Mouse (Mus musculus): ENCODE results near the gene Paox. TPM values are rescaled to one million over a fixed set of nuclear protein-coding genes. Genes with fewer than 3 reads are reported as not detected.

Gene Paox
- polyA plus RNA-seq, 1 experiment = 8.7 TPM

DNA sequence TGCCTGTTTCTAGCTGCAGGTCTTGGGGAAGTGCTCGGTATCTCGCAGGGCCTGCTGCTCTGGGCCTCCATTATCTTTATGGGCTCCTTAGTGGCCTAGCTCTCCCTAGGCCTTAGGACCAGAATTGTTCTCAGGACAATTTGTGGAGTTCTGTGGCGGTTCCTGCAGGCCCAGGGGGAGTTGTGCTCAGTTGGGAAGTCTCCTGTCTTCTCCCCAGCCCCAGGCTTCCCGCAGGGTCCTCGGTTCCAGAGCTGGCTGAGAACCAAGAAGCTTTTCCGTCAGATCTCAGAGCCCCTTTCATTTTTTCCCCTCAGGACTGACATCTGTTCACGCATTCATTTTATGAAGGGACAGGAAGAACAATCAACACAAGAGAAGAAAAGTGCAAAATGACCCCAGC, 49.1 kb downstream of the Paox start, which contains the start of gene Olfr522:
Gene Olfr522 (minus strand): TSS at position 101 of the 400 bp plus-strand sequence.
- Histone ChIP-seq H3K36me3 (ENCODE audit: control insufficient read depth, insufficient read depth, low read length) (no peaks in the 10 kb centered on the region), H3K27me3 (ENCODE audit: control insufficient read depth, insufficient read depth, low read length) (no peaks in the 10 kb centered on the region), H3K4me1 (ENCODE audit: control insufficient read depth, insufficient read depth, insufficient read length) (no peaks in the 10 kb centered on the region), H3K27ac (ENCODE audit: insufficient read depth, low read length) (no peak within 1 kb of the TSS), H3K4me3 (ENCODE audit: extremely low read depth, insufficient read depth, insufficient read length) (no peak within 1 kb of the TSS)
- TF ChIP-seq POLR2A (IDR thresholded peaks at IDR 0.05; ENCODE audit: low read depth, low read length) = no peak
- no peak for TF ChIP-seq CTCF (IDR thresholded peaks at IDR 0.05; ENCODE audit: extremely low read depth, insufficient read depth, insufficient read length, insufficient replicate concordance)
- WGBS = 77% methylated on average over 7 of the region's 7 CpGs
- no peak for DNase-seq (ENCODE audit: low read depth in 1 of 2, low spot score in 2 of 2)

DNA sequence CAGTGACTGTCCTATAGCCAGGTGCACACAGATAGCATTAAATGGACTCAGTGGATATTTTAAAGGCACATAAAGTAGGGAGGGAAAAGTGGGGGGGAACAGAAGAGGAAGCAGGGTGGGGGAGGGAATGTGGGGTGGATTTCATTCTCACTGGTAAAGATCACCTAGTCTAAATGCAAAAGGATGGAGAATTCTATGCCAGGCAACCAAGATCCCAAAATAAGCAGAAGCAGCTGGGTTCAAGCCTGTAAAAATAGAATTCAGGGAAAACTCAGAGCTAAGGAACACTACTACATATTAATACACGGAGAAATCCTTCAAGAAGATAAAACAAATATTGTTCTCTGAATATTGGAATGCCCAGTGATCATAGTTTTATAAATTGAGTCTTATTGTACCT, 52.4 kb downstream of the Paox start:
- no peak overlapping the region for H3K27ac ChIP-seq (ENCODE audit: insufficient read depth, low read length)
- H3K36me3 ChIP-seq (ENCODE audit: control insufficient read depth, insufficient read depth, low read length) = no peaks in the 10 kb centered on the region
- no peaks in the 10 kb centered on the region for H3K4me1 ChIP-seq (ENCODE audit: control insufficient read depth, insufficient read depth, insufficient read length)
- TF ChIP-seq CTCF (IDR thresholded peaks at IDR 0.05; ENCODE audit: extremely low read depth, insufficient read depth, insufficient read length, insufficient replicate concordance) (no peak), POLR2A (IDR thresholded peaks at IDR 0.05; ENCODE audit: low read depth, low read length) (no peak)
- DNase-seq (ENCODE audit: low read depth in 1 of 2, low spot score in 2 of 2) = no peak
- 80% methylated on average over 1 of the region's 1 CpGs for WGBS
- H3K27me3 ChIP-seq (ENCODE audit: control insufficient read depth, insufficient read depth, low read length) = no peaks in the 10 kb centered on the region
- no peak overlapping the region for H3K4me3 ChIP-seq (ENCODE audit: extremely low read depth, insufficient read depth, insufficient read length)

DNA sequence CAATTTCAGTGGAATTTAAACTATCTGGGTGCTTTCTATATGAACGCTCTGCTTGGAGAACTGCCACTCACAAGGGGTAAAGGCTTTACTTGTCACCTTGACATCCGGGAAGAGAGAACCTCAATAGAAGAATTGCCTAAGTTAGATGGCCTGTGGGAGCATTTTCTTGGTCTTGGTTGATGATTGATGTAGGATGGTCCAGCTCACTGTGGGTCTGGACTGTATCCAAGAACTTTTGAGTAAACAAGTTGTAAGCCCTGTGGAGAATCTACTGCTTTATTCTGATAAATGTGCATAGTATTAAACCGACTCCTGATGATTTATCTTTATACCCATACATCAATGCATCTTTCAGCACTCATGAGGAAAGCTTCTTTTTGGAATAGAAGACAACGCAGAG, 53.8 kb downstream of the Paox start:
- Histone ChIP-seq H3K36me3 (ENCODE audit: control insufficient read depth, insufficient read depth, low read length) (no peaks in the 10 kb centered on the region), H3K4me3 (ENCODE audit: extremely low read depth, insufficient read depth, insufficient read length) (no peak overlapping the region), H3K27me3 (ENCODE audit: control insufficient read depth, insufficient read depth, low read length) (no peaks in the 10 kb centered on the region), H3K27ac (ENCODE audit: insufficient read depth, low read length) (no peak overlapping the region), H3K4me1 (ENCODE audit: control insufficient read depth, insufficient read depth, insufficient read length) (no peaks in the 10 kb centered on the region)
- WGBS = 90% methylated on average over 4 of the region's 4 CpGs
- DNase-seq (ENCODE audit: low read depth in 1 of 2, low spot score in 2 of 2) = no peak
- TF ChIP-seq POLR2A (IDR thresholded peaks at IDR 0.05; ENCODE audit: low read depth, low read length) (no peak), CTCF (IDR thresholded peaks at IDR 0.05; ENCODE audit: extremely low read depth, insufficient read depth, insufficient read length, insufficient replicate concordance) (no peak)

DNA sequence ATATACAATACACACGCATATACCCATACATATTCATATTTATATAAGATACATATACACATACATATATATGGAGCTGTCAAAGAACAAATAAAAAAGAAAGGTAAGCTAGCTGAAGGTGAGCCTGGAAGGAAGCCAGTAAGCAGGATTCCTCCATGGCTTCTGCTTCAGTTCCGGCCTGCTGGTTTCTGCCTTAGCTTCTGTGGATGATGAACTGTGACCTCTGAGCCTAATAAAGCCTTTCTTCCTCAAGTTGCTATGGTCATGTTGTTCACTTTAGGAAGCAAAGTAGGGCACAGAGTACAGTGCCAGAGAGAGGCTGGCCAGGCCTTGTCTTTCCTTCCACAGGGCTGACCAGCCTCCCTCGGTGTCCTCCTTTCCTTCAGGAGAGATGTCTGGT, 55.3 kb downstream of the Paox start:
- Histone ChIP-seq H3K4me3 (ENCODE audit: extremely low read depth, insufficient read depth, insufficient read length) (no peak overlapping the region), H3K36me3 (ENCODE audit: control insufficient read depth, insufficient read depth, low read length) (no peaks in the 10 kb centered on the region), H3K4me1 (ENCODE audit: control insufficient read depth, insufficient read depth, insufficient read length) (no peaks in the 10 kb centered on the region), H3K27me3 (ENCODE audit: control insufficient read depth, insufficient read depth, low read length) (no peaks in the 10 kb centered on the region), H3K27ac (ENCODE audit: insufficient read depth, low read length) (no peak overlapping the region)
- TF ChIP-seq CTCF (IDR thresholded peaks at IDR 0.05; ENCODE audit: extremely low read depth, insufficient read depth, insufficient read length, insufficient replicate concordance) (no peak), POLR2A (IDR thresholded peaks at IDR 0.05; ENCODE audit: low read depth, low read length) (no peak)
- WGBS = 88% methylated on average over 3 of the region's 3 CpGs
- DNase-seq (ENCODE audit: low read depth in 1 of 2, low spot score in 2 of 2) = no peak

DNA sequence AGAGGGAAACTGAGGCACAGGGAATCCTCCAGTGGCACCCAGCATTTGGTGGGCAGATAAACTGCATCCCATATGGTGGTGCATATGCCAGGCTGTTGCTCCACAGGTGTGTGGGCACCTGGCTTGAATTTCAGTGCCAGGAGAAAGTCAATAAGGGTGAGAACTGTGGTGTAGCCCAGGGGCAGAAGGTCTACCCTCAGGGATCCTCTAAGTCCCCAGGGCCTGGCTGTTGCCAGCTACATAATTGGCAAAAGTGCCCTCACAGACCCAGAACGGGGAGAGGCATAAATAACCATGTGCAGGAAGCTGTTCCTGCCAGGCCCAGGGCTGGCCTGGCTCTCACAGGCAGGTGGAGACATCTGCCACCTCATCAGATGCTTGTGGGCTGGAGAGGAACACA, 57.3 kb downstream of the Paox start, which contains the start of gene Olfr523:
Gene Olfr523 (plus strand): TSS at position 282 of the 400 bp plus-strand sequence.
- DNase-seq (ENCODE audit: low read depth in 1 of 2, low spot score in 2 of 2) = no peak

DNA sequence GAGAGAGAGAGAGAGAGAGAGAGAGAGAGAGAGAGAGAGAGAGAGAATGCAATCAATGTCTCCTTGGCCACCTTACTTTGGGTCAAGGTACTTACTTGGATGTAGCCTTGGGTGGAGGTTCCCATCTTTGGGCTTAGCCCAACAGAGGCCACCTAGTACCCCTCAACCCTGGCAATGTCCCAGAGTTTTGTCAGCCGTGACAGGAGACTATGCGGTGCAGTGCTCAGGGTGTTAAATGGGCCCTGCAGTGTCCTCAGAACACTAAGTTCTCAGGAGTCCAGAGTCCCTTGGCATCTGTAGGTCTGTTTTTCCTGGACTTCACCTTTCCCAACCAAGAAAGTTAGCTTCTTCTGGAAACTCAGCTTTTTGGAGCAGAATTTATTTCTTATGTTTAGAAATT, 63.6 kb downstream of the Paox start:
- WGBS = 91% methylated on average over 2 of the region's 2 CpGs
- DNase-seq (ENCODE audit: low read depth in 1 of 2, low spot score in 2 of 2) = no peak
- Histone ChIP-seq H3K27me3 (ENCODE audit: control insufficient read depth, insufficient read depth, low read length) (no peaks in the 10 kb centered on the region), H3K27ac (ENCODE audit: insufficient read depth, low read length) (no peak overlapping the region), H3K4me1 (ENCODE audit: control insufficient read depth, insufficient read depth, insufficient read length) (no peaks in the 10 kb centered on the region), H3K4me3 (ENCODE audit: extremely low read depth, insufficient read depth, insufficient read length) (no peak overlapping the region), H3K36me3 (ENCODE audit: control insufficient read depth, insufficient read depth, low read length) (no peaks in the 10 kb centered on the region)
- TF ChIP-seq CTCF (IDR thresholded peaks at IDR 0.05; ENCODE audit: extremely low read depth, insufficient read depth, insufficient read length, insufficient replicate concordance) = no peak
- TF ChIP-seq POLR2A (IDR thresholded peaks at IDR 0.05; ENCODE audit: low read depth, low read length) = no peak

More for the DNA sequence above, 57.3 kb downstream of the Paox start, which contains the start of gene Olfr523:
- Histone ChIP-seq H3K27ac (ENCODE audit: insufficient read depth, low read length) (no peak within 1 kb of the TSS), H3K4me1 (ENCODE audit: control insufficient read depth, insufficient read depth, insufficient read length) (no peaks in the 10 kb centered on the region), H3K4me3 (ENCODE audit: extremely low read depth, insufficient read depth, insufficient read length) (no peak within 1 kb of the TSS), H3K36me3 (ENCODE audit: control insufficient read depth, insufficient read depth, low read length) (no peaks in the 10 kb centered on the region), H3K27me3 (ENCODE audit: control insufficient read depth, insufficient read depth, low read length) (no peaks in the 10 kb centered on the region)
- TF ChIP-seq CTCF (IDR thresholded peaks at IDR 0.05; ENCODE audit: extremely low read depth, insufficient read depth, insufficient read length, insufficient replicate concordance) (no peak), POLR2A (IDR thresholded peaks at IDR 0.05; ENCODE audit: low read depth, low read length) (no peak)
- WGBS = 12% methylated on average over 1 of the region's 1 CpGs

DNA sequence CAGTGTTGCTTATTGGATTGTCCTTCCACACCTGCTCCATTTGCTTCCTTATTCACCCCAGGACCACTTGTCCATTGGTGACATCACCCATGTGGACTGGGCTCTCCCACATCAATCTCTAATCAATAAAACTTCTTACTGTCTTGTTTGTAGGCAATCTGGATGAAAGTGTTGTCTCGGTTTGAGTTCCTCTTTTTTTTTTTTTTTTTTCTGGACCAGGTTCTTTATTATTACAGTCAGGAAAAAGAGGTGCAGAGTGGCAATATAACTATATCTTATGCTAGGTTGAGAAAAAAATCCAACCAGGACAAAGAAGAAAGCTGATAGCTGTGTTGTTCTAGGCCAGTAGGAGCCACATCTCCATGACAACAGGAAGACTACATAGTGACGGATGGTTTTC, 65.1 kb downstream of the Paox start:
- WGBS = 56% methylated on average over 2 of the region's 2 CpGs
- Histone ChIP-seq H3K27ac (ENCODE audit: insufficient read depth, low read length) (no peak overlapping the region), H3K4me1 (ENCODE audit: control insufficient read depth, insufficient read depth, insufficient read length) (no peaks in the 10 kb centered on the region), H3K36me3 (ENCODE audit: control insufficient read depth, insufficient read depth, low read length) (no peaks in the 10 kb centered on the region), H3K27me3 (ENCODE audit: control insufficient read depth, insufficient read depth, low read length) (no peaks in the 10 kb centered on the region), H3K4me3 (ENCODE audit: extremely low read depth, insufficient read depth, insufficient read length) (no peak overlapping the region)
- DNase-seq (ENCODE audit: low read depth in 1 of 2, low spot score in 2 of 2) = no peak
- TF ChIP-seq POLR2A (IDR thresholded peaks at IDR 0.05; ENCODE audit: low read depth, low read length) = no peak
- TF ChIP-seq CTCF (IDR thresholded peaks at IDR 0.05; ENCODE audit: extremely low read depth, insufficient read depth, insufficient read length, insufficient replicate concordance) = no peak
